Mouse (Mus musculus): ENCODE measurements around the gene Dnm3.

DNA sequence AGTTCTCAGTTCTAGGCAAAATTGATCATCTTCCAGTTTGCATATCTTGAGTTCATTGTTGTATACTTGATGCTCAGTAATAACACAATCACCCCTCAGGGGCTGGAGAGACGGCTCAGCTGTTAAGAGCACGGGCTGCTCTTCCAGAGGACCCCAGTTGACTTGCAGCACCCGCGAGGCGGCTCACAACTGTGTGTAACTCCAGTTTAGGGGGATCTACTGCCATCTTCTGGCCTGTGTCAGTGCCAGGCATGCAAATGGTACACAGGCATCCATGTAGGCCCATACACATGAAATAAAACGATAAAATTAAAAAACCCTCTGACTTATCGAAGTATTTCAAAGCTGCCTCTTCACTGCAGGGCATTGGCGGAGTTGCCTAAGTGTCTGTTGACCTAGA is 385.4 kb downstream of the Dnm3 start:
- TF ChIP-seq CTCF (IDR thresholded peaks at IDR 0.05; ENCODE audit: control insufficient read depth, insufficient read depth, low read length) (no peak), POLR2A (IDR thresholded peaks at IDR 0.05; ENCODE audit: borderline replicate concordance, control insufficient read depth, low read depth, low read length) (no peak)
